Mouse (Mus musculus) heart, embryonic 16.5 days (tissue): Measurements from ENCODE around the gene Pnma5. TPM values are rescaled to one million over a fixed set of nuclear protein-coding genes. Genes with fewer than 3 reads are reported as not detected.
"Not testable (repeated sequence)": the region's sequence is repeated elsewhere in the genome, so short reads cannot be mapped to it uniquely, and the experiment has no call there.

Experiments used
- ATAC-seq: fragments of 200-750 bp; cut with Nextera tagmentation; replicated peaks from 2 replicates; pipeline ENCODE4 v1.8.0; 2017; ENCODE audit warnings: moderate number of reproducible peaks; ENCODE audit not compliant: insufficient read depth, low FRiP score; ENCODE audit errors: extremely low read depth
- H3K27ac ChIP-seq: fragments of 300-500 bp; sonication (generic); 2 replicates; pipeline ENCODE4 v1.5.1; 2014; ENCODE audit warnings: mild to moderate bottlenecking, low read length, control low read depth, moderate library complexity
- H3K27me3 ChIP-seq: fragments of 300-500 bp; sonication (generic); 2 replicates; pipeline ENCODE4 v1.6.1; 2014; ENCODE audit warnings: low read length, mixed read lengths; ENCODE audit not compliant: control insufficient read depth, insufficient read depth
- H3K36me3 ChIP-seq: fragments of 300-500 bp; sonication (generic); 2 replicates; pipeline ENCODE4 v1.6.1; 2014; ENCODE audit not compliant: control insufficient read depth, insufficient read depth
- H3K4me1 ChIP-seq: fragments of 300-500 bp; sonication (generic); 2 replicates; pipeline ENCODE4 v1.6.1; 2014; ENCODE audit warnings: low read length, mixed read lengths; ENCODE audit not compliant: control insufficient read depth, insufficient read depth
- H3K4me2 ChIP-seq: fragments of 300-500 bp; sonication (generic); 2 replicates; pipeline ENCODE4 v1.6.1; 2014; ENCODE audit warnings: low read depth, mild to moderate bottlenecking, control low read depth, low read length
- H3K4me3 ChIP-seq: fragments of 300-500 bp; sonication (generic); 2 replicates; pipeline ENCODE4 v1.5.1; 2014; ENCODE audit warnings: mild to moderate bottlenecking, control low read depth, low read length
- H3K9ac ChIP-seq: fragments of 300-500 bp; sonication (generic); 2 replicates; pipeline ENCODE4 v1.6.1; 2014; ENCODE audit warnings: low read length, control low read depth
- H3K9me3 ChIP-seq: fragments of 300-500 bp; sonication (generic); replicated peaks from 2 replicates; pipeline ENCODE4 v1.6.1; 2016; ENCODE audit warnings: low read length; ENCODE audit not compliant: control insufficient read depth
- WGBS: fragments of 180-500 bp; shearing (Covaris S2); extraction: QIAGEN DNeasy Blood & Tissue Kit; methylation state at CpG from one replicate; pipeline ENCODE4 v1.1.7; 2014; 5-methylcytosine and 5-hydroxymethylcytosine counted together
- polyA plus RNA-seq: library from polyadenylated mRNA; unstranded; fragments of >200 nt; fragmentation: Nextera tagmentation; extraction: Ambion mirVana; gene quantifications from 2 replicates; pipeline ENCODE4 v1.2.1, GENCODE M21; 2015

Pnma5 gene
- not detected in 2 replicates for polyA plus RNA-seq

DNA sequence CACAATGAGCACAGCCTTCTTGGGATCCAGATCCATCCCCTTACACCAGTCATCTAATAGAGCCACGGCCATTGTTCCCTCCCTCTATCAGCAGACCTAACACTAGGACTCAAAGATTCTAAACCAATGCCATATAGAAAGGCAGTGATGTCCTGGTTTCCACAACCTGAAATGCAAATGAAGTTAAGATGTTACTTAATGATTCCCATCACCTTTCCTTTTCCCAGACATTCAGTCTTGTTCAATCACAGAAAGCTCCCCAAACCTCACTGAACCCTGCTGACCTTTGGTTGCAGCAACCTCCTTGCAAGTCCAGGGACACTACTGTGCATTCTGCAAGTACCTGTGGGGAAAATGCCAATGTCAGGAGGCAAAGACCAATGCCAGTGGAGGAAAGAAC lies at the start of gene Pnma5:
TSS of gene Pnma5 (minus strand) at position 101 of the 400 bp plus-strand sequence.
- WGBS: 83% methylated on average over 1 of the region's 1 CpGs
- ATAC-seq: no peak
- no peaks in the 10 kb centered on the region for H3K9me3 ChIP-seq
- H3K9ac ChIP-seq: no peak within 1 kb of the TSS
- H3K27ac ChIP-seq: no peak within 1 kb of the TSS
- H3K4me2 ChIP-seq: no peak within 1 kb of the TSS
- H3K4me3 ChIP-seq: no peak within 1 kb of the TSS
- no peaks in the 10 kb centered on the region for H3K4me1 ChIP-seq
- no peaks in the 10 kb centered on the region for H3K36me3 ChIP-seq
- H3K27me3 ChIP-seq: no peaks in the 10 kb centered on the region; the same call in none of the 2 replicates

- H3K4me3 ChIP-seq, H3K27ac ChIP-seq, H3K9ac ChIP-seq, H3K36me3 ChIP-seq, H3K9me3 ChIP-seq, H3K4me2 ChIP-seq, ATAC-seq, H3K4me1 ChIP-seq, H3K27me3 ChIP-seq: not testable (repeated sequence)
- 81% methylated on average over 17 of the region's 19 CpGs for WGBS
Observed at GRCm38 (mm10) chrX:73082267-73083055, 45.6 kb upstream of the Pnma5 start, which contains the start of gene Xlr4a. TSS of gene Xlr4a (minus strand) at chrX:73082478.

GRCm38 (mm10) chrX:73066765-73067312 lies 29.9 kb upstream of the Pnma5 start:
- ATAC-seq, H3K36me3 ChIP-seq, H3K4me2 ChIP-seq, H3K4me3 ChIP-seq, H3K9me3 ChIP-seq, H3K27me3 ChIP-seq, H3K27ac ChIP-seq, H3K4me1 ChIP-seq, H3K9ac ChIP-seq: not testable (repeated sequence)
- WGBS: 57% methylated on average over 1 of the region's 5 CpGs

DNA sequence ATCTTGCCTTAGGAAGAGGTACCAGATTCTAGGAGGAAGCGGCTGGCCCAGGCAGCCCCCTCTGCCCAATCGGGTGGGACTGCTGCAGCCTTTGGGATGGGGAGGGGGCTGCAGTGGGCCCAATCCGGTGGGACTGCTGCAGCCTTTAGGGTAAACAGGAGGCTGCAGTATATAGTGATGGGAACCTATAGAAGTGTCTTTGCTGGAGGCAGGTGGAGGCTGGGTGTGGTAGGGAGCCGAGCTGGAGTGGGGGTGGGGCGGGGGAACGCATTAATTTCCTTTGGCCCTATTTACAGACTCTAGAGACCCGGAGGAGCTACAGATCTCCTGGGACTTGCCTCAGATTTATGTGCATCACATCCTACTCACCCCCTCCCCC lies 27.5 kb upstream of the Pnma5 start, which contains the start of gene Pnma3:
TSS of gene Pnma3 (plus strand) at position 373 of the 379 bp plus-strand sequence.
- H3K36me3 ChIP-seq: no peaks in the 10 kb centered on the region
- no peak within 1 kb of the TSS for H3K27ac ChIP-seq
- WGBS: 26% methylated on average over 7 of the region's 7 CpGs
- H3K27me3 ChIP-seq: peaks cover 2% of the 10 kb centered on the region; the same call in 1 of the 2 replicates
- H3K4me1 ChIP-seq: no peaks in the 10 kb centered on the region
- peak within 1 kb of the TSS; percentile 47 for H3K4me2 ChIP-seq
- no peak for ATAC-seq
- no peak within 1 kb of the TSS for H3K9ac ChIP-seq
- H3K9me3 ChIP-seq: no peaks in the 10 kb centered on the region
- H3K4me3 ChIP-seq: peak within 1 kb of the TSS; percentile 8; the same call in 1 of the 2 replicates

DNA sequence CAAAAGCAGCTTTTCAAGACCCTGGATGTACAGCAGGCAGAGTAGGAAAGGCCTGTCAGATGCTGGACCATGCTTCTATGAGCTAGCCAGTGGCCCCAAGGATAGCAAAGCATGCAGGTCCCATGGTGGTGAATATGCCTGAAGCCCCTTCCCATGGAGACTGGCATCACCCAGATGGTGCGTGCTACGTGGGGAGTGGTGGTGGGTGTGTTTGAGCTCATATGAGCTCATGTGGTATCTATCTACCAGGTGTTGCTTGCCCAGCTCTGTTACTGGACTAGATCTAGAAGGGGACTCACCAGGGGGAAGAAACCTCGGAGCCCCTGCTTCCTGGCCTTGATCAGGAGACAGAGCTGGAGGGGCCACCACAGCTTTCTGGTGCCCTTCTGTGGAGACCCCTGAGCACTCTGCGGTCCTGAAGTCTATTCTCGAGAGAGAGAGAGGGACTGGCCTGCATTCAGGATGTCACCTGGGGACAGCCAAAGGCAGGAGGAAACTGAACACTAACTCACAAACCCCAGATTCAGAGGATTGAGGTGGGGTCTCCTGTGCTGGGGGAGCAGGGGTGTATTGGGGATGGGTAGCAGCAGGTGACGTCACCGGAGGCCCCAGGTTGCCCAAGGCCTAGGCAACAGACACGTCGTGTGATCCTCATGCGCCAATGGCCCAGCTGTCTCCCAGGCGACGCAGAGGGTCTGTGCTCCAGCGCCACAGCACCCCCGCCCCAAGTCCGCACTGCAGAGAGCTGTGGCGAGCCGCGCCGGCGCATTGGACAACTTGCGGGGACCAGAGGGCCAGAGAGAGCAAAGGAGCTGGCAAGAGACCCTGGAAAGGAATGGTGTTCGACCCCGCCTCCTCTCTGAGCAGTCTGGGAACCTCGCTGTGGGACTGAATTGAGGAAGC lies 26.9 kb upstream of the Pnma5 start:
- no peak overlapping the region for H3K9ac ChIP-seq
- peaks cover 2% of the 10 kb centered on the region; the same call in 1 of the 2 replicates for H3K27me3 ChIP-seq
- H3K4me3 ChIP-seq: peak overlapping the region; percentile 8; the same call in 1 of the 2 replicates
- no peak overlapping the region for H3K27ac ChIP-seq
- 34% methylated on average over 24 of the region's 24 CpGs for WGBS
- no peaks in the 10 kb centered on the region for H3K9me3 ChIP-seq
- H3K4me1 ChIP-seq: no peaks in the 10 kb centered on the region
- no peaks in the 10 kb centered on the region for H3K36me3 ChIP-seq
- no peak for ATAC-seq
- peak overlapping the region; percentile 47 for H3K4me2 ChIP-seq

DNA sequence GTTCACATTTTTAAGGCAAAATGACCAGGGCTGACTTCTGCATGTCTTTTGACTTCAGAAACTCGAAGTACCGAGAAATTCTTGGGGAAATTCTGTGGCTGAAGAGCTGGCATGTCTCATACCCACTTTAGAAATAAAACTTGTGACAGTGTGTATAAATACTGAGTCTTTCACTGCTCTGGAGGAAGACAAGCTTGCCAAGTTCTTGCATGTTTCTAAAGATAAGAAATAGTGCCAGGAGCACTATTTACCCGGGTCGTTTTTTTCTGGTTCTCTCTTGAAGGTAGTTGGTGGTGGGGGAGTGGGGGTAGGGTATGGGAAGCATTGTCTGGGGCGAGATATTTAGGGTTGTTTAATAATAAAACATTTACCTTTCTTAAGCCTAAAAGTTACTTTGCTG lies 25.4 kb upstream of the Pnma5 start:
- Histone ChIP-seq H3K9ac (no peak overlapping the region), H3K9me3 (no peaks in the 10 kb centered on the region), H3K36me3 (no peaks in the 10 kb centered on the region), H3K27ac (no peak overlapping the region), H3K27me3 (peaks cover 2% of the 10 kb centered on the region; the same call in 1 of the 2 replicates), H3K4me2 (no peak overlapping the region), H3K4me3 (no peak overlapping the region), H3K4me1 (no peaks in the 10 kb centered on the region)
- WGBS: 33% methylated on average over 5 of the region's 5 CpGs
- ATAC-seq: no peak

GRCm38 (mm10) chrX:73061528-73061927 lies 24.6 kb upstream of the Pnma5 start:
- Histone ChIP-seq H3K9ac (no peak overlapping the region), H3K9me3 (no peaks in the 10 kb centered on the region), H3K4me3 (no peak overlapping the region), H3K27me3 (peaks cover 2% of the 10 kb centered on the region; the same call in 1 of the 2 replicates), H3K27ac (no peak overlapping the region), H3K4me1 (no peaks in the 10 kb centered on the region), H3K4me2 (no peak overlapping the region), H3K36me3 (no peaks in the 10 kb centered on the region)
- ATAC-seq: no peak
- WGBS: 79% methylated on average over 1 of the region's 1 CpGs

DNA sequence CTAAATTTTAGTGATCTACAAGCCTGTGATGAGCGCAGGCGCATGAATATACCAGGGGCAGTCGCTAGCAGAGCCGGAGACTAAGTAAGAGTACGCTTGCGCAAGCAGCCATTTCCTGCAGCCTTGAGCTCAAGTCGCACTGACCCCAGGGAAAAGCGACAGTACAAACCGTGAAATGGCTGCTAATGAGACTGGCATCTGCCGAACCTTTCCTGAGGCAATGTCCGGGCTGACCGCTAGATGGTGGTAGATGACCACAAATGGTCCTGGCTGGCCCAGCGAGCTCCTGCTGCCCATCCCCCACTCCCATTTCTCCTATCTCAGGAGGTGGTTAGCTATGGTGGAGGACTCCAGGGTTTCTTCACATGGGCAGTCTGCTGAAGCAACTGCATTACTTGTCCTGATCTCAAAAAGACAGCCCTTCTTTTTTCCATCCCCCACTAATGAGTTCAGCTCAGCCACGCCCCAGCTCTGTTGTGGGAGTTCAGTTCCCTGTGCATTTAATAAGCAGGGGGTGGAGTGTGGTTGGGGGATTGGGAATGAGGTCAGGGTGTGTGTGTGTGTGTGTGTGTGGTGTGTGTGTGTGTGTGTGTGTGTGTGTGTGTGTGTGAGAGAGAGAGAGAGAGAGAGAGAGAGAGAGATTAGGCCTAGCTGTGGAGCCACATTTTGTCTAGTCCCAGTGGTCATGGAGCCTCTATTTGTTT lies 17.1 kb upstream of the Pnma5 start:
- 14% methylated on average over 14 of the region's 14 CpGs for WGBS
- peak; percentile 91 for ATAC-seq

More for the DNA sequence above, 17.1 kb upstream of the Pnma5 start:
- Histone ChIP-seq H3K9ac (no peak overlapping the region), H3K4me2 (peak overlapping the region; percentile 41), H3K27ac (no peak overlapping the region), H3K4me3 (no peak overlapping the region), H3K9me3 (no peaks in the 10 kb centered on the region), H3K36me3 (no peaks in the 10 kb centered on the region), H3K27me3 (no peaks in the 10 kb centered on the region), H3K4me1 (no peaks in the 10 kb centered on the region)
